Mouse (Mus musculus) left cerebral cortex, postnatal 14 days (tissue): ENCODE measurements at regions not wholly inside any gene's neighbourhood (a gene's known extent, or its start where the extent isn't known, plus 50 kb on each side); places are given as distances from the start of the nearest gene placed in this dataset.

Source experiments
- DNase-seq, 2 experiments: peaks; one replicate each; pipeline ENCODE4 v3.0.0; 2021 to 2022; ENCODE audit warnings: low spot score in 2 of 2, mixed read lengths in 1 of 2
- intact Hi-C: fragments of 180-260 bp; cut with DNase I; formaldehyde crosslinking; loops from one replicate; pipeline ENCODE4 v1.15.1; 2025

- DNase-seq, result no peak
- intact Hi-C loops, result no loop called here
Observed at GRCm38 (mm10) chr2:123267036-123267435, 502.0 kb downstream of the Sqor start.

DNA sequence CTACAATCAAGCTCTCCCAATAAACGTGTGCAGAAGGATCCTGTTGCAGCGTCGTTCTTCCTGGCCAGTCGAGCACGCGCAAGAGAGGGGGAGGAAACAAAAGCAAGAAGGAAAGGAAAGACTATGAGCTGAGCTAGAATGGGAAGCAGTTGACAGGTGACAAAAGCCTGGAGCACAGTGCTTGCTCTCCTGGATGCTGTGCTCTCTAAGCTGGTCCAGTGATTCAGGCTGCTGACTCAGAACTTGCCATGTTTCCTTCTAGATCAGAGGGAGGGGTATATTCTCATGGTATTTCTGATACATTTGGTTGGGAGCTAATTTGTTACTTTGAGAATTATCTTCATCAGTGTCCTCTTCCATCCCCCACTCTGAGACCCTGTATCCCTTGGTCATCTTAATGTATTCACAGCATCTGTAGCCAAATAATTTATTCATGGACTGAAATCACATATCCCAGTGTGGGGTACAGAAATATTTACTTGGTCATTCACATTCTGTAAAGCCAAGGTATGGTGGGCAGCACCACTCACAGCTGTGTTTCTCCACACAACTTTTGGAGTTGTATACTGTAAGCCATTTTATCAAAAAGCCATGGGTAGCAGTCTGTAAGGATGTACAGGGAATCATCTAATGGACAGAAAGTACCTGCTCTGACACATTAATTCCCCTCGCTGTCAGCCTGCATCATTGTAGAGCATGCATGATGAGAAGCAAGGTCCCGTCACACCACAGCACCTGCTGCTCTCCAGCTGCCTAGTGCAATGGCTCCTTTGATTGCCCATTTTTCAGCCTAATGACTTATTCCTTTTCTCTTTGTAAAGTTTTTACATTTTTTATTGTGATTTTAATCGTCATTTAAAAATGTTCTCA, 510.1 kb downstream of the Sqor start:
- intact Hi-C loops, result no loop called here
- no peak for DNase-seq

DNA sequence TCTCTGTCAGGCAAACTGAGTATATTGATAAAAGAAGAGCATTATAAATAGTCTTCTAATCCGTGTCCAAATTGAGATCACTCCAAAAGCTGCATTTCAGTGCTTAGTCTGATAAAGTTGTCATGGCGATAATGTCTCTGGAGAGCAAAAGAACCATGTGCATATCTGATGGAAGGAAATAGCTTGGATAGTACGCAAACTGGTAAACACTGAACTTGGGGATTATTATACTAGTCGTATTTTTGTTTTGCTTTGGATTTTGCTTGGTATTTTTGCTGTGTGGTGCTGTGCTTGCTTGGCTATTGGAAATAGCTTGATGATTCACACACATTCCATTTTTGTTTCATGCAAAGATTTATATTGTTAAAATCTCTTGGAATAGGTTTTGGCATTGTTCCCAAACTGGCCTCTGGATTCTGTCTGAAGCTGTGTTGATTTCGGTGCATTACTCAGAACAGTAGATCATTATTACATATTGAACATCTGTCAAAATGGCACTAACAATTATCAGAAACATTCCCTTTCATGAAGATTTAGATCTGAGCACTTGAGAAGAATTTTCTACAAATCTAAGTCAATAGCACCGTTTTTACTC, 510.8 kb downstream of the Sqor start:
- DNase-seq, result peak; percentile 7 to 8

DNA sequence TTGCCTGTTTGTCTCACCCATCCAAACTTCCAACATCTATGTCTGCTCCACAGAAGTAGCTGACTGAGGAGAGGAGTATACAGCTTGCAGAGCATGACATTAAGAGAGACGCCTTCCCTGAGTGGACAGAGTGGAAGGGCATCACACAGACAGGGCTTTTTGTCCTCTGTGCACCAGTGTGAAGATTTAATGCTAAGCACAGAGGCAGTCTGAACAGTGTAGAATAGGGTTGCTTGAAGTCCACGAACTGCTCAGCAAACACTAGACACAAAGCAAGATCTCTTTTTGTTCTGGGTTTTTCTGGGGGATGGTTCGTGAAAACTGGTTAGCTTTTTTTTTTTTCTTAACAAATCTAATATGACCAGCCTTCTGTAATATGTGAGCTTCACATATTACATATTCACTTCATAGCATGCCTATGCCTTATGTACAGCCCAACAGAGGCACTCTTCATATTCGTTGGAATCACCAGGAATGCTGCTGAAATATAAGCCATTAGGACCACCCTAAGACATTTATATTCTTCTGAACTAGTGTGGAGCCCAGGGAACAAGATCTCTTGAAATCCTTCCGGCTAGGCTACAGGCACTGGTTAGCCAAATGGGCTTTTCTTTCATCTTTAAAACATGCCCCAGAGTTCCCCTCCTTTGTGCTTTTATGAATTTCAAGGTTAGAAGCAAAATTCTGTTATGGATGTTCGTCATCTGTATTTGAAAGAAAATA, 546.7 kb downstream of the Sqor start:
- no peak for DNase-seq
- intact Hi-C loops, result loop anchor here (2.0 to 10.0 kb wide), 3 partner anchors 503 to 1616 kb away; no protein-coding TSS in a partner anchor

More for the DNA sequence above, 510.8 kb downstream of the Sqor start:
- intact Hi-C loops, result no loop called here

- DNase-seq, result peak; percentile 82 to 90
- intact Hi-C loops, result loop anchor here (5.0 to 10.0 kb wide), 2 partner anchors 503 to 1615 kb away; no protein-coding TSS in a partner anchor
Observed at GRCm38 (mm10) chr2:123312277-123312617, 547.2 kb downstream of the Sqor start.

DNA sequence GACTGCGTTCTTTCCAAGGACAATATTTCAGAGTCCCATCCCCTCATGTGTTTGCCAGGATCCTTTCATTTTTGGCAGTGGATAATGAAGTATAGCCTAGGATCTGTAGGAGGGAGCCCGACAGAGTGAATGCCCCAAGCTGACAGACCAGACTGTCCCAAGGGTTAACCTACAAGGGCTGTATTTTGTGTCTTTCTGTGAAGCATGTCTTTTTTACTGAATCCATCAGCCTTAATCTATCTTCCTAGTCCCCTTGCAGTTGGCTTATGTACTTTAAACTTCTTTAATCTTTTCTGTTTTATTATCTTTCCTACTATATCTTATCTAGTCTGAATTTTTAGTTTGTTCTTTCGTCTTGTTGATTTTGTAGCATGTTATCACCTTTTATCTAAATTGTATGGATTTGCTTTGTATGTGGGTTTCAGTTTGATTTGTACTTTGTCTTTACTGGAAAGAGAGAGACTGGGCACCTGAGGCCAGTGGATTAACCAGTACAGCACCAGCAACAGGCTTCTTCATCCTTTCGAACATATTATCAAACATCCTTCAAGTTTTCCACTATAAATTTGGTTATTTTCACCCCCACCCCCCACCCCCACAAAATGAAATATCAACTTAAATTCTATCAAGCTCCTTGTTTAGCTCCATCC, 555.5 kb downstream of the Sqor start:
- no peak for DNase-seq
- intact Hi-C loops, result no loop called here

- peak in 1 of 2 experiments; percentile 27 for DNase-seq
- intact Hi-C loops, result no loop called here
Observed at GRCm38 (mm10) chr2:123323769-123324168, 558.7 kb downstream of the Sqor start.

DNA sequence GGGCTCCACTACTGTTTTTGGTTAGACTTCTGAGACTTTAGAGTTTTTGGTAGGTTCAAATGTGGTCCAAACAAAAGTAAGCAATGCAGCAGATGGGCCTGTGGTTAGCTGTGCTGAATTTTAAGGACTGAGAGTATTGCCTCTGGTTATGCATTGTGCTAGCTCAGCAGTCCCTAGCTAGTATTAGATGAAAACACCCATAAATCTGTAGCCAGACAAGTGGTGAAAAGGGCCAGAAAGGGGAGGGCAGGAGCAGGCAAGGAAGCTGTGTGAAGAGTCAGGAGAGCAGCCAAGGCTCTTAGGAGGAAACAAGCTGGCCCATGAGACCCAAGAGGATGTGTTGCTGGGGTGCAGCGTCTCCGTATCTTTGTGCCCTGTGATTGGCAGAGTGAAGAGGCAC, 559.9 kb downstream of the Sqor start:
- intact Hi-C loops, result no loop called here
- DNase-seq, result no peak

DNA sequence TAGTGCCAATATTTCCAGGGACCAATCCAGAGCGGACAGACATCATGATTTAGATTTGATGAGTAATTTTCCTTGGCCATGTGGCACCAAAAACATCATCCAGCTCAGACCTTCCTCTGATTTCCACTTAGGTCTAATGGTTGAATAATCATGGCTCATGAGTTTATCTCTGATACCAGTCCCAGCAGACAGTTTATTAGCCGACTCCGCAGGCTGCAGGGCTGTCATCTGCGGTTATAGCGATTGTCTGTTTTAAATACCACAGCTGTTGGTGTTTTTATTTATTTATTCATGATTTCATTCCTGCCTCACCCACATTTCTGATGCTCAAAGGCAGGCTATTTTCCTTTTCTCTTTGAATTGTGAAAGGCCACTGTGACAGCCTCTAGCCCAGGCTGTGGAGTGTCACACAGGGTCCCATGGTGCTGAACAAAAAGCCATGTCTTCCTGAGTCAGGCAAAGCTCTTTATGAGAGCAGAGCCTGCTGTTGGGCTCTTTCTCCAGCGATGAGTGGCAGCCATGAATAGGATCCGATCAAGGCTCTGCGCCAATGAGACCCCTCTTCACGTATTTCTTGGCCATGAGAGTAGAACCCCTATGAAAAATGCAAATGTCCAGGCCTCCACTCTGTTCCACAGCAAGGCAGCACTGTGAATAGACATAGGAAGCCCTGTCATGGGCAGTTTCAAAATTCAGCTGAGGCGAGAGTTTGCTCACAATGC, 584.7 kb downstream of the Sqor start:
- peak; percentile 23 to 29 for DNase-seq
- intact Hi-C loops, result no loop called here

- intact Hi-C loops, result no loop called here
- DNase-seq, result peak in 1 of 2 experiments; percentile 16
Observed at GRCm38 (mm10) chr2:123364204-123364603, 599.2 kb downstream of the Sqor start.

GRCm38 (mm10) chr2:123366571-123366970, 601.5 kb downstream of the Sqor start:
- peak in 1 of 2 experiments; percentile 11 for DNase-seq
- intact Hi-C loops, result no loop called here

- intact Hi-C loops, result no loop called here
- DNase-seq, result no peak
Observed at GRCm38 (mm10) chr2:123385622-123386418, 620.8 kb downstream of the Sqor start.

GRCm38 (mm10) chr2:123386773-123387604, 622.0 kb downstream of the Sqor start:
- intact Hi-C loops, result no loop called here
- DNase-seq, result peak; percentile 14 to 21

DNA sequence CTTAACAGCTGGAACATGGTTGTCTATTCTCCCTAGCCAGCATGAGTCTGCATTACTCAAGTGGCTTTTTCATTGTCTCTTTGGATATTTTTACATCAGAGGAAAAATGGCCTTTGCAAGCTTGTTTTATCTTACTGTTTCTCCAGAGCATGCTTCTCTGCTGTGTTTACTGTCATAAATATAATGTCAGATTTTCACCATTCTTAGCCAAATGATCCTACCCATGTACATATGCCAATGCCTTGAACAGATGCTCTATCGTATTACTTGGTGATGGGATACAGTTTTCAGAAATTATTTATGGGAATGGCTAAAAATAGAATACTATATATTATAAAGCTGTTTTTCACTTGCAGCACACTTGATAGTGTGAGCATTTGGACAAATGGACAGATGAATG, 625.9 kb downstream of the Sqor start:
- DNase-seq, result no peak
- intact Hi-C loops, result no loop called here

- intact Hi-C loops, result no loop called here
- no peak for DNase-seq
Observed at GRCm38 (mm10) chr2:123394296-123394695, 629.3 kb downstream of the Sqor start.

DNA sequence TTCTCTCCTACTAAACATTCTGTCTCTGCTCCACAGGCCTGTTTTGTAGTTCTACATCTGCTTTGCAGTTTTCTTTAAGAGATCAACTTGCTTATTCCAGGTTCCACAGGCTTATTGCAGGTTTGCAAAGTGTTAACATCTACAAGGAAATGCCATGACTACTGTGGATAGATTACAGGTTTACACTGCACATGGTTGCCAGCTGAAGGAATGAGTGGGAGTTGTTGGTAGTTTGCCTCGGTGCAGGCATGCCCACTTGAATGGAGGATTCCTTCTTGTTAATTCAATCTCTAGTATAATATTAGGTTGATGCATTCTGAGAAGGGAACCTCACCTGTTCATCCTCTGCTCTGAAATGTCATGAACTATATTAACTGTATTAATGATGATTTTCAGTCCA, 632.5 kb downstream of the Sqor start:
- peak in 1 of 2 experiments; percentile 13 for DNase-seq
- intact Hi-C loops, result no loop called here

DNA sequence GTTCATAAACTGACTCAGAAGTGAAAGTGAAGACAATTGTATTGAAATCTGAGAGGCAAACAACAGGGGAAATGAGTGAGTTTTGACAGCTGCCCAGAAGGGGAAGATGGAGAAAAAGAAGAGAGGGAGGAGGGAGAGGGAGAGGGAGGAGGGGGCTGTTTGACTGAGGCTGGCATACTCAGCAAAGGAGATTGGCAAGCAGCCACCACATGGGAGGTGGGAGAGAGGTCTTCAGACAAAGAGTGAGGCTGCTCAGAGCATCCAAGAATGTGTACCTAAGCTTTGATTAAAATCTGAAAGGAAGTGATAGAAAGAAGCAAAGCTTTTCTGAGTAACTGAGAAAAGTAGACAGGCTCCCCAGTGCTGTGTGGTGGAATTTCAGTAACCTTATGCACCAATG, 636.0 kb downstream of the Sqor start:
- intact Hi-C loops, result no loop called here

GRCm38 (mm10) chr2:123409075-123409474, 644.0 kb downstream of the Sqor start:
- no peak for DNase-seq
- intact Hi-C loops, result no loop called here

More for the DNA sequence above, 636.0 kb downstream of the Sqor start:
- DNase-seq, result no peak
